Mouse (Mus musculus) neural tube, embryonic 13.5 days (tissue): ENCODE measurements around the gene Lrrc18. TPM values are rescaled to one million over a fixed set of nuclear protein-coding genes. Genes with fewer than 3 reads are reported as not detected.

Experiments
- ATAC-seq: fragments of 200-750 bp; cut with Nextera tagmentation; 2 replicates; pipeline ENCODE4 v1.8.0; 2017; ENCODE audit warnings: low read depth, mild to moderate bottlenecking, moderate TSS enrichment, moderate library complexity
- H3K27ac ChIP-seq: fragments of 300-500 bp; sonication (generic); replicated peaks from 2 replicates; pipeline ENCODE4 v1.5.1; 2015; ENCODE audit warnings: moderate library complexity, mild to moderate bottlenecking, inconsistent platforms
- H3K27me3 ChIP-seq: fragments of 300-500 bp; sonication (generic); 2 replicates; pipeline ENCODE4 v1.6.1; 2015; ENCODE audit warnings: mild to moderate bottlenecking, inconsistent platforms
- H3K36me3 ChIP-seq: fragments of 300-500 bp; sonication (generic); 2 replicates; pipeline ENCODE4 v1.6.1; 2015; ENCODE audit warnings: mild to moderate bottlenecking, inconsistent platforms
- H3K4me1 ChIP-seq: fragments of 300-500 bp; sonication (generic); replicated peaks from 2 replicates; pipeline ENCODE4 v1.6.1; 2015; ENCODE audit warnings: inconsistent platforms
- H3K4me2 ChIP-seq: fragments of 300-500 bp; sonication (generic); 2 replicates; pipeline ENCODE4 v1.6.1; 2015; ENCODE audit warnings: inconsistent platforms, mild to moderate bottlenecking, moderate library complexity
- H3K4me3 ChIP-seq: fragments of 300-500 bp; sonication (generic); 2 replicates; pipeline ENCODE4 v1.5.1; 2015; ENCODE audit warnings: mild to moderate bottlenecking, inconsistent platforms
- H3K9ac ChIP-seq: fragments of 300-500 bp; sonication (generic); 2 replicates; pipeline ENCODE4 v1.6.1; 2015; ENCODE audit warnings: moderate library complexity, mild to moderate bottlenecking, inconsistent platforms
- H3K9me3 ChIP-seq: fragments of 300-500 bp; sonication (generic); 2 replicates; pipeline ENCODE4 v1.6.1; 2016; ENCODE audit warnings: inconsistent platforms
- WGBS: fragments of 180-500 bp; shearing (Covaris S2); methylation state at CpG from one replicate; pipeline ENCODE4 v1.1.7; 2015; 5-methylcytosine and 5-hydroxymethylcytosine counted together
- polyA plus RNA-seq: library from polyadenylated mRNA; unstranded; fragments of >200 nt; fragmentation: Nextera tagmentation; extraction: Ambion mirVana; gene quantifications from 2 replicates; pipeline ENCODE4 v1.2.1, GENCODE M21; 2015

The Lrrc18 gene
- polyA plus RNA-seq, 1 experiment from 2014 or later, result 0.25 TPM

GRCm38 (mm10) chr14:33058881-33059660, 67.9 kb downstream of the Lrrc18 start:
- Histone ChIP-seq H3K27me3 (no peaks in the 10 kb centered on the region), H3K9ac (no peak overlapping the region), H3K4me2 (no peak overlapping the region), H3K9me3 (no peaks in the 10 kb centered on the region), H3K27ac (no peak overlapping the region), H3K4me3 (no peak overlapping the region), H3K4me1 (peaks cover 4% of the 10 kb centered on the region), H3K36me3 (no peaks in the 10 kb centered on the region)
- no peak for ATAC-seq
- WGBS, result 92% methylated on average over 7 of the region's 7 CpGs

GRCm38 (mm10) chr14:33062996-33063395, 71.8 kb downstream of the Lrrc18 start:
- H3K9me3 ChIP-seq, result no peaks in the 10 kb centered on the region
- H3K36me3 ChIP-seq, result no peaks in the 10 kb centered on the region
- H3K9ac ChIP-seq, result no peak overlapping the region
- H3K27ac ChIP-seq, result no peak overlapping the region
- ATAC-seq, result no peak
- H3K4me3 ChIP-seq, result no peak overlapping the region
- H3K4me1 ChIP-seq, result no peaks in the 10 kb centered on the region; the same call in 1 of the 2 replicates
- 61% methylated on average over 5 of the region's 5 CpGs for WGBS
- H3K4me2 ChIP-seq, result no peak overlapping the region
- H3K27me3 ChIP-seq, result no peaks in the 10 kb centered on the region

Other genes starting within 250 kb of the Lrrc18 start
- gene Tmem273, start 205.4 kb upstream of the Lrrc18 start, polyA plus RNA-seq, result 0.55 and 0.87 TPM in 2 replicates
- gene Fam170b, start 157.4 kb upstream of the Lrrc18 start, polyA plus RNA-seq, result 0.10 TPM in 1 of 2 replicates, not detected in the other
- 12.2 and 12.4 TPM in 2 replicates for gene Vstm4, start 134.6 kb upstream of the Lrrc18 start, polyA plus RNA-seq
- 0.08 and 0.11 TPM in 2 replicates for gene Wdfy4, start 194.1 kb downstream of the Lrrc18 start, polyA plus RNA-seq
- gene Arhgap22, start 222.6 kb downstream of the Lrrc18 start, polyA plus RNA-seq, result 8.1 and 9.2 TPM in 2 replicates